Mouse (Mus musculus) kidney, postnatal 0 days (tissue): ENCODE measurements around the gene Ccdc40. TPM values are rescaled to one million over a fixed set of nuclear protein-coding genes. Genes with fewer than 3 reads are reported as not detected.

Source experiments
- ATAC-seq: fragments of 200-750 bp; cut with Nextera tagmentation; replicated peaks from 2 replicates; pipeline ENCODE4 v1.8.0; 2017; ENCODE audit warnings: low read depth, moderate number of reproducible peaks, moderate TSS enrichment, moderate library complexity; ENCODE audit not compliant: low FRiP score
- DNase-seq: peaks from one replicate; pipeline ENCODE4 v3.0.0-alpha.2; 2016; ENCODE audit warnings: low spot score
- H3K27ac ChIP-seq: fragments of 300-500 bp; sonication (generic); 2 replicates; pipeline ENCODE4 v1.5.1; 2014; ENCODE audit warnings: mild to moderate bottlenecking
- H3K27me3 ChIP-seq: fragments of 300-500 bp; sonication (generic); 2 replicates; pipeline ENCODE4 v1.6.1; 2014; ENCODE audit warnings: low read length, mixed read lengths; ENCODE audit not compliant: insufficient read depth
- H3K36me3 ChIP-seq: fragments of 300-500 bp; sonication (generic); 2 replicates; pipeline ENCODE4 v1.6.1; 2014; ENCODE audit warnings: low read length, mixed read lengths; ENCODE audit not compliant: insufficient read depth
- H3K4me1 ChIP-seq: fragments of 300-500 bp; sonication (generic); replicated peaks from 2 replicates; pipeline ENCODE4 v1.6.1; 2014; ENCODE audit warnings: antibody characterized with exemption, low read length, mixed read lengths; ENCODE audit not compliant: insufficient read depth
- H3K4me2 ChIP-seq: fragments of 300-500 bp; sonication (generic); 2 replicates; pipeline ENCODE4 v1.6.1; 2014; ENCODE audit warnings: mild to moderate bottlenecking, low read length, moderate library complexity, mixed read lengths
- H3K4me3 ChIP-seq: fragments of 300-500 bp; sonication (generic); replicated peaks from 2 replicates; pipeline ENCODE4 v1.5.1; 2014; ENCODE audit warnings: low read depth, low read length
- H3K9ac ChIP-seq: fragments of 300-500 bp; sonication (generic); 2 replicates; pipeline ENCODE4 v1.6.1; 2014; ENCODE audit warnings: low read depth, low read length
- H3K9me3 ChIP-seq: fragments of 300-500 bp; sonication (generic); replicated peaks from 2 replicates; pipeline ENCODE4 v1.6.1; 2016; ENCODE audit warnings: low read length, inconsistent platforms, mixed read lengths
- CTCF ChIP-seq: IDR thresholded peaks from 2 replicates; pipeline ENCODE4 v1.5.1; 2016; ENCODE audit warnings: antibody characterized with exemption, low read depth, mild to moderate bottlenecking, moderate library complexity
- WGBS: fragments of 180-500 bp; shearing (Covaris S2); extraction: QIAGEN DNeasy Blood & Tissue Kit; methylation state at CpG from one replicate; pipeline ENCODE4 v1.1.7; 2014; 5-methylcytosine and 5-hydroxymethylcytosine counted together
- polyA plus RNA-seq: library from polyadenylated mRNA; unstranded; fragments of >200 nt; fragmentation: Nextera tagmentation; extraction: Ambion mirVana; gene quantifications from 2 replicates; pipeline ENCODE4 v1.2.1, GENCODE M21; 2015

Gene Ccdc40
- polyA plus RNA-seq, 1 experiment from 2014 or later = 4.0 TPM

GRCm38 (mm10) chr11:119300246-119300935, 72.0 kb downstream of the Ccdc40 start:
- H3K36me3 ChIP-seq = peaks cover 20% of the 10 kb centered on the region; the same call in 1 of the 2 replicates
- peaks cover 9% of the 10 kb centered on the region; the same call in 1 of the 2 replicates for H3K4me1 ChIP-seq
- WGBS = under 1% methylated on average over 31 of the region's 31 CpGs
- peak overlapping the region; percentile 98 for H3K9ac ChIP-seq
- peak; percentile 22; the same call in 1 of the 2 replicates for TF ChIP-seq CTCF
- H3K9me3 ChIP-seq = no peaks in the 10 kb centered on the region
- DNase-seq = peak; percentile 35
- ATAC-seq = 0 out of 2 replicates have a peak, but pooled peaks have one; percentile 27
- peak overlapping the region; percentile 89 for H3K27ac ChIP-seq
- H3K4me2 ChIP-seq = peak overlapping the region; percentile 95
- H3K27me3 ChIP-seq = no peaks in the 10 kb centered on the region
- peak overlapping the region; percentile 95 for H3K4me3 ChIP-seq

- H3K27ac ChIP-seq = no peak overlapping the region
- WGBS = 23% methylated on average over 2 of the region's 2 CpGs
- H3K9me3 ChIP-seq = no peaks in the 10 kb centered on the region
- H3K4me2 ChIP-seq = 0 out of 2 replicates have a peak overlapping the region, but pooled peaks have one; percentile 95
- no peak for ATAC-seq
- H3K36me3 ChIP-seq = peaks cover 14% of the 10 kb centered on the region; the same call in 1 of the 2 replicates
- no peak for TF ChIP-seq CTCF
- no peak overlapping the region for H3K4me3 ChIP-seq
- peaks cover 9% of the 10 kb centered on the region; the same call in 1 of the 2 replicates for H3K4me1 ChIP-seq
- no peaks in the 10 kb centered on the region for H3K27me3 ChIP-seq
- no peak for DNase-seq
- no peak overlapping the region for H3K9ac ChIP-seq
Observed at GRCm38 (mm10) chr11:119300986-119301385, 72.6 kb downstream of the Ccdc40 start.

- H3K36me3 ChIP-seq = no peaks in the 10 kb centered on the region
- H3K4me3 ChIP-seq = no peak overlapping the region
- TF ChIP-seq CTCF = peak; percentile 91
- WGBS = 30% methylated on average over 16 of the region's 16 CpGs
- H3K27ac ChIP-seq = no peak overlapping the region
- ATAC-seq (0 out of 2 replicates have a peak, but pooled peaks have one; percentile 8), DNase-seq (peak; percentile 83)
- peak overlapping the region; percentile 11; the same call in 1 of the 2 replicates for H3K4me2 ChIP-seq
- H3K4me1 ChIP-seq = no peaks in the 10 kb centered on the region
- H3K27me3 ChIP-seq = no peaks in the 10 kb centered on the region
- H3K9me3 ChIP-seq = no peaks in the 10 kb centered on the region
- H3K9ac ChIP-seq = no peak overlapping the region
Observed at GRCm38 (mm10) chr11:119304904-119305712, 76.7 kb downstream of the Ccdc40 start.

GRCm38 (mm10) chr11:119306762-119307657, 78.6 kb downstream of the Ccdc40 start:
- Histone ChIP-seq H3K4me2 (no peak overlapping the region), H3K4me3 (no peak overlapping the region), H3K9me3 (no peaks in the 10 kb centered on the region), H3K9ac (no peak overlapping the region), H3K27ac (no peak overlapping the region), H3K4me1 (no peaks in the 10 kb centered on the region), H3K36me3 (no peaks in the 10 kb centered on the region), H3K27me3 (no peaks in the 10 kb centered on the region)
- WGBS = 58% methylated on average over 13 of the region's 13 CpGs
- peak; percentile 13; the same call in 1 of the 2 replicates for TF ChIP-seq CTCF
- DNase-seq = no peak
- ATAC-seq = no peak

GRCm38 (mm10) chr11:119307658-119307867, 79.2 kb downstream of the Ccdc40 start, which contains the start of gene Card14:
Gene Card14 (plus strand): TSS chr11:119307768.
- H3K9ac ChIP-seq = no peak within 1 kb of the TSS
- no peaks in the 10 kb centered on the region for H3K36me3 ChIP-seq
- TF ChIP-seq CTCF = no peak
- no peak within 1 kb of the TSS for H3K4me2 ChIP-seq
- no peaks in the 10 kb centered on the region for H3K27me3 ChIP-seq
- no peaks in the 10 kb centered on the region for H3K4me1 ChIP-seq
- no peak for ATAC-seq
- no peaks in the 10 kb centered on the region for H3K9me3 ChIP-seq
- no peak within 1 kb of the TSS for H3K4me3 ChIP-seq
- 46% methylated on average over 1 of the region's 1 CpGs for WGBS
- DNase-seq = no peak
- no peak within 1 kb of the TSS for H3K27ac ChIP-seq

- ATAC-seq = no peak
Observed at GRCm38 (mm10) chr11:119307916-119308315, 79.5 kb downstream of the Ccdc40 start.

More at GRCm38 (mm10) chr11:119307916-119308315, 79.5 kb downstream of the Ccdc40 start:
- Histone ChIP-seq H3K9ac (no peak overlapping the region), H3K4me2 (no peak overlapping the region), H3K27me3 (no peaks in the 10 kb centered on the region), H3K27ac (no peak overlapping the region), H3K4me1 (no peaks in the 10 kb centered on the region), H3K4me3 (no peak overlapping the region), H3K36me3 (no peaks in the 10 kb centered on the region), H3K9me3 (no peaks in the 10 kb centered on the region)
- no peak for TF ChIP-seq CTCF
- no peak for DNase-seq
- WGBS = 18% methylated on average over 11 of the region's 11 CpGs
